Mouse (Mus musculus) stomach, postnatal 0 days (tissue): ENCODE data around the gene AW011738. TPM values are rescaled to one million over a fixed set of nuclear protein-coding genes. Genes with fewer than 3 reads are reported as not detected.

ENCODE experiments used
- ATAC-seq: fragments of 200-750 bp; cut with Nextera tagmentation; 2 replicates; pipeline ENCODE4 v1.8.0; 2017; ENCODE audit not compliant: low FRiP score, low TSS enrichment
- DNase-seq: peaks from one replicate; pipeline ENCODE4 v3.0.0-alpha.2; 2016; ENCODE audit warnings: low spot score
- H3K27ac ChIP-seq: fragments of 300-500 bp; sonication (generic); replicated peaks from 2 replicates; pipeline ENCODE4 v1.5.1; 2014; ENCODE audit warnings: mild to moderate bottlenecking, control low read depth
- H3K27me3 ChIP-seq: fragments of 300-500 bp; sonication (generic); 2 replicates; pipeline ENCODE4 v1.6.1; 2014; ENCODE audit warnings: low read length; ENCODE audit not compliant: control insufficient read depth, insufficient read depth
- H3K36me3 ChIP-seq: fragments of 300-500 bp; sonication (generic); 2 replicates; pipeline ENCODE4 v1.6.1; 2014; ENCODE audit warnings: low read length, mixed read lengths; ENCODE audit not compliant: control insufficient read depth, insufficient read depth
- H3K4me1 ChIP-seq: fragments of 300-500 bp; sonication (generic); replicated peaks from 2 replicates; pipeline ENCODE4 v1.6.1; 2014; ENCODE audit warnings: antibody characterized with exemption; ENCODE audit not compliant: control insufficient read depth, insufficient read depth
- H3K4me2 ChIP-seq: fragments of 300-500 bp; sonication (generic); replicated peaks from 2 replicates; pipeline ENCODE4 v1.6.1; 2014; ENCODE audit warnings: low read depth, mild to moderate bottlenecking, control low read depth, moderate library complexity
- H3K4me3 ChIP-seq: fragments of 300-500 bp; sonication (generic); 2 replicates; pipeline ENCODE4 v1.5.1; 2014; ENCODE audit warnings: low read depth, low read length, control low read depth
- H3K9ac ChIP-seq: fragments of 300-500 bp; sonication (generic); 2 replicates; pipeline ENCODE4 v1.6.1; 2014; ENCODE audit warnings: mild to moderate bottlenecking, low read length, control low read depth, mixed read lengths
- H3K9me3 ChIP-seq: fragments of 300-500 bp; sonication (generic); 2 replicates; pipeline ENCODE4 v1.6.1; 2016; ENCODE audit warnings: low read length; ENCODE audit not compliant: control insufficient read depth
- CTCF ChIP-seq: IDR thresholded peaks from 2 replicates; pipeline ENCODE4 v1.5.1; 2016; ENCODE audit warnings: antibody characterized with exemption, low read depth, mild to moderate bottlenecking, moderate library complexity
- EP300 ChIP-seq: optimal IDR thresholded peaks from 2 replicates; pipeline ENCODE3; 2016; ENCODE audit warnings: antibody characterized with exemption
- WGBS: fragments of 180-500 bp; shearing (Covaris S2); extraction: QIAGEN DNeasy Blood & Tissue Kit; methylation state at CpG from one replicate; pipeline ENCODE4 v1.1.7; 2014; 5-methylcytosine and 5-hydroxymethylcytosine counted together
- polyA plus RNA-seq: library from polyadenylated mRNA; unstranded; fragments of >200 nt; fragmentation: Nextera tagmentation; extraction: Ambion mirVana; gene quantifications from 2 replicates; pipeline ENCODE4 v1.2.1, GENCODE M21; 2015

Gene AW011738
- polyA plus RNA-seq, 1 experiment from 2014 or later = 1.2 TPM

DNA sequence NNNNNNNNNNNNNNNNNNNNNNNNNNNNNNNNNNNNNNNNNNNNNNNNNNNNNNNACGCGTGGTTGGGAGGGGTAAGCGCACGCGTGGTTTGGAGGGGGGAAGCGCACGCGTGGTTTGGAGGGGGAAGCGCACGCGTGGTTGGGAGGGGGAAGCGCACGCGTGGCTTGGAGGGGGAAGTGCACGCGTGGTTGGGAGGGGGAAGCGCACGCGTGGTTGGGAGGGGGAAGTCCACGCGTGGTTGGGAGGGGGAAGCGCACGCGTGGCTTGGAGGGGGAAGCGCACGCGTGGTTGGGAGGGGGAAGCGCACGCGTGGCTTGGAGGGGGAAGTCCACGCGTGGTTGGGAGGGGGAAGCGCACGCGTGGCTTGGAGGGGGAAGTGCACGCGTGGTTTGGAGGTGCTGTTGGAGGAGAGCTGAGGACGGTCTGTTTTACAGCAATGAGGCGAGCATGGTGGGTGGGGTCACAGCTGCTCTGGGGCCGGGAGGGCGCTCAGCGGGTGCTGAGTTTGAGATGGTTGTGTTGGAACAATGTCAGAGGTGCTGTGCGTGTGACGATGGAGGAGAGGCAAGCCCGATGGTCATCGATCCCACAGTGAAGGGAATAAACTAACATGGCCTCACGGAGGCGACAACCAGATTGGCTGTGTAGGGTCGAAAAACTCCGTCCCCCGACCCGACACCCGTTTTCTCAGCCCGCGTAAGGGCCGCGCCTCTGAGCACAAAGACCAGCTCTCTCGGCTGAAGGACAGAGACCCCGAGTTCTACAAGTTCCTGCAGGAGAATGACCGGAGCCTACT is 33.7 kb downstream of the AW011738 start:
- Histone ChIP-seq H3K4me2 (peak overlapping the region; percentile 96), H3K9me3 (no peaks in the 10 kb centered on the region), H3K36me3 (peaks cover 21% of the 10 kb centered on the region), H3K9ac (no peak overlapping the region; the same call in 1 of the 2 replicates), H3K27ac (no peak overlapping the region), H3K27me3 (no peaks in the 10 kb centered on the region), H3K4me1 (no peaks in the 10 kb centered on the region; the same call in 1 of the 2 replicates), H3K4me3 (peak overlapping the region; percentile 87)
- no peak for ATAC-seq
- TF ChIP-seq EP300 (no peak), CTCF (no peak)
- DNase-seq = peak; percentile 51
- WGBS = 19% methylated on average over 54 of the region's 60 CpGs

DNA sequence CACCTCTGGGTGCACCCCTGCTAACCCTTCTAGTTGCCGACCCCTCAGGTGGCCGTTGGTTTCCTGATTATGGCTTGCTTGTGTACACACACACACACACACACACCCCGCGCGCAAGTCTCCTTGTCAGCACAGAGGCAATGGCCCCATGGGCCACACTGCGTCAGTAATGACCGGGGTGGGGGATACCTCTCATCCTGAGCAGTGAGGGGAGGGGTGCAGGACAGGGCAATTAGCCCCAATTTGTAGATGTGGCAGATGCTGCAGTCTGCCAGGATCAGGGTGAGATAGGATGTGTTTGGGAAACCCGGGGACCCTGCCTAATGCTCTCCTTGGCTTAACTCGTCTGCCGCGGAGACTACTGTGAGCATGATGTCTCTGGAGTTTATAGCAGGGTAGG is 46.5 kb downstream of the AW011738 start:
- Histone ChIP-seq H3K4me2 (no peak overlapping the region), H3K27me3 (no peaks in the 10 kb centered on the region; the same call in 1 of the 2 replicates), H3K36me3 (peaks cover 17% of the 10 kb centered on the region), H3K4me3 (no peak overlapping the region), H3K4me1 (no peaks in the 10 kb centered on the region), H3K9ac (no peak overlapping the region), H3K9me3 (no peaks in the 10 kb centered on the region), H3K27ac (no peak overlapping the region)
- DNase-seq (no peak), ATAC-seq (peak; percentile 41; the same call in 1 of the 2 replicates)
- 56% methylated on average over 11 of the region's 11 CpGs for WGBS
- no peak for TF ChIP-seq EP300
- TF ChIP-seq CTCF = no peak

DNA sequence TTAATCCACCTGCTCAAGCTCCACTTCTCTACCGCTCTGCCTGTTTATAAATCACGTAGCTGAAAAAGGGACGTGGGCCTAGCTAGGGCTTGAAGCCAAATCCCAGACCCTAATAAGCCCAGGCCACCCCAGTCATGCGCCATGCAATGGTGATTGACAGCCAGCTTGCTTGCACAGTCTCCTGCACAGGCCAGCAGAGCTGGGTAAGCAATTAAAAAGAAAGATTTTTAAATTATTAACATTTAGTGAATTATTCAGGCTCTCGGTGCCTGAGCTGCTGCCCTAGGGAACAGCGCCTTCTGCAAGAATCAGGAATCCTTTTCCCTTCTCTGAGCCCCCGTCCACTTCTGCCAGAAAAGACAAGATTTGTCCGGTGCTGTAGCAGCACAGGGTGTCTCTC is 48.0 kb downstream of the AW011738 start:
- ATAC-seq (no peak), DNase-seq (no peak)
- WGBS = 49% methylated on average over 8 of the region's 8 CpGs
- no peaks in the 10 kb centered on the region for H3K9me3 ChIP-seq
- H3K27me3 ChIP-seq = peaks cover 6% of the 10 kb centered on the region; the same call in 1 of the 2 replicates
- no peak overlapping the region for H3K4me3 ChIP-seq
- H3K36me3 ChIP-seq = peaks cover 8% of the 10 kb centered on the region
- no peak overlapping the region for H3K27ac ChIP-seq
- H3K4me1 ChIP-seq = no peaks in the 10 kb centered on the region
- TF ChIP-seq CTCF (no peak), EP300 (no peak)
- no peak overlapping the region for H3K9ac ChIP-seq
- no peak overlapping the region for H3K4me2 ChIP-seq

DNA sequence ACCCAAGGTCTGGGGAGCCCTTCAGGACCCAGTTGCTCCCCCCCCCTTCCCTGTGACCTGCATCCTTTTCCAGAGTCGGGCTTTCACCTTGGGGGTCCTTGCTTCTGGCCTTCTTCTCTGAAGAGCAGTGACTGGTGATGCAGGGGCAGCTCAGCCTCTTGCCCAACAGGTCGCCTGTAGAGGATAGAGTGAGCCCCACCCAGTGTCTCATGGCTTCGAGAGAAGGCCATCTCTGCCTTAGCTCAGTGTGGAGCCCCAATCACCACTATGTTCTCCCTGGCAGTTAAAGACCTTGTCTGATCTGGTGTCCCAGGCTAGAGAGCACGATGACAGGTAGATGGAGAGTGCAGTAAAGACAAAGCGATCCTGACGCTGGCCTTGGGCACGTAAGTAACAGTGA is 49.0 kb downstream of the AW011738 start:
- Histone ChIP-seq H3K27ac (no peak overlapping the region), H3K4me1 (no peaks in the 10 kb centered on the region), H3K36me3 (no peaks in the 10 kb centered on the region; the same call in 1 of the 2 replicates), H3K4me3 (no peak overlapping the region), H3K9ac (no peak overlapping the region), H3K27me3 (peaks cover 6% of the 10 kb centered on the region; the same call in 1 of the 2 replicates), H3K9me3 (no peaks in the 10 kb centered on the region), H3K4me2 (no peak overlapping the region)
- no peak for TF ChIP-seq CTCF
- no peak for TF ChIP-seq EP300
- DNase-seq (no peak), ATAC-seq (no peak)
- WGBS = 37% methylated on average over 7 of the region's 7 CpGs

DNA sequence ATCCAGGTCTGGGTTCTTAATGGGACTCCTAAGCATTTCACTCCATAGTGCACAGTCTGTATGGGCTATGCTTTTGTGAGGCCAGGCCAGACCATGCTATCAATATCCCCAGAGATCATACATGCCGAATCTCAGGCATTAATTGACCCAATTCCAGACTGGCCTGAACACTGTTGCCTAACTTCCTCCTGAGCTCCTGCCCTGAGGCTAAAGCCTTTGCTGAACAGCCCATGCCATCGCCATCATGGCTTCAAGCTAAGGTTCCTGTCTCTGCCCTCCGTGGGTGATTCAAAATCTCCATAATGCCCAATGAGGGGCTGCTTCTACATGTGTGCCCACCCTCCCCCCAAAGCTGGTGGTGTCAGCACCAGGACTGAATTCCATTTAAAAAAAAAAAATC is 49.5 kb downstream of the AW011738 start:
- no peaks in the 10 kb centered on the region; the same call in 1 of the 2 replicates for H3K36me3 ChIP-seq
- no peak overlapping the region for H3K4me3 ChIP-seq
- TF ChIP-seq EP300 (no peak), CTCF (no peak)
- no peak overlapping the region for H3K9ac ChIP-seq
- no peak for DNase-seq
- no peak overlapping the region for H3K27ac ChIP-seq
- WGBS = 42% methylated on average over 3 of the region's 3 CpGs
- no peak overlapping the region for H3K4me2 ChIP-seq
- no peaks in the 10 kb centered on the region for H3K4me1 ChIP-seq
- H3K9me3 ChIP-seq = no peaks in the 10 kb centered on the region
- 0 out of 2 replicates have a peak, but pooled peaks have one; percentile 7 for ATAC-seq
- H3K27me3 ChIP-seq = peaks cover 6% of the 10 kb centered on the region; the same call in 1 of the 2 replicates

DNA sequence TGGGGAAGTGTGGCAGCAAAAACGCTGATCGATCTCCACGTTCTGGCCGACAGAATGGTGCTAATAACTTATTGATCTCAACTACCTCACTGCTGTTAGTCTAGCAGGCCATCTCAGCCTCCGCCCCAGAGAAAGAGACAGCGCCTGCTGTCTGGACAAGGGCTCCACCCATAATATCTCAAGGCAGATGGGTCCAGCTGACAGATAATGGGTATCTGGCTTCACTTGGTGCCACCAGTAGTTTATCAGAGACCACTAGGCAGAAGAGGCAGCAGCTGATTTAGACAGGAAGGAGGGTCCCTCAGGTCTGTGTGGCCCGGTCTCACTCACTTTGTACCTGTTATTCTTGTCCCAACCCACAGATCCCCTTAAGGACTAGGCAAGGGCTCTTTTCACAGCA is 49.9 kb downstream of the AW011738 start:
- H3K4me1 ChIP-seq = no peaks in the 10 kb centered on the region
- H3K9ac ChIP-seq = no peak overlapping the region
- peaks cover 6% of the 10 kb centered on the region; the same call in 1 of the 2 replicates for H3K27me3 ChIP-seq
- H3K36me3 ChIP-seq = no peaks in the 10 kb centered on the region; the same call in 1 of the 2 replicates
- DNase-seq (no peak), ATAC-seq (no peak)
- no peak for TF ChIP-seq CTCF
- no peak for TF ChIP-seq EP300
- no peaks in the 10 kb centered on the region for H3K9me3 ChIP-seq
- no peak overlapping the region for H3K4me2 ChIP-seq
- H3K4me3 ChIP-seq = no peak overlapping the region
- H3K27ac ChIP-seq = no peak overlapping the region
- 45% methylated on average over 7 of the region's 7 CpGs for WGBS
